Mouse (Mus musculus) layer of hippocampus, adult 2 months (tissue): ENCODE results near the gene Bend3. TPM values are rescaled to one million over a fixed set of nuclear protein-coding genes. Genes with fewer than 3 reads are reported as not detected.
A peak's percentile ranks its signal among the peaks of the same experiment; 100 is the strongest.

Experiments used
- DNase-seq, 2 experiments: peaks; one replicate each; pipeline ENCODE4 v3.0.0; 2022; ENCODE audit warnings: low spot score in 2 of 2
- H3K27ac ChIP-seq: fragments of 200-600 bp; 2 replicates; pipeline ENCODE4 v1.8.1; 2022
- H3K4me3 ChIP-seq: fragments of 200-600 bp; 2 replicates; pipeline ENCODE4 v1.8.1; 2022; ENCODE audit warnings: mild to moderate bottlenecking
- CTCF ChIP-seq: fragments of 200-600 bp; conservative IDR thresholded peaks from 2 replicates; pipeline ENCODE4 v1.8.1; 2022; ENCODE audit warnings: antibody characterized with exemption, mild to moderate bottlenecking, moderate library complexity
- total RNA-seq, 2 experiments: library from RNA; stranded (reverse); gene quantifications; 2 replicates each; pipeline ENCODE4 v1.2.3; 2021

The Bend3 gene
- total RNA-seq, 2 experiments from 2014 or later: 5.2 to 6.2 TPM

DNA sequence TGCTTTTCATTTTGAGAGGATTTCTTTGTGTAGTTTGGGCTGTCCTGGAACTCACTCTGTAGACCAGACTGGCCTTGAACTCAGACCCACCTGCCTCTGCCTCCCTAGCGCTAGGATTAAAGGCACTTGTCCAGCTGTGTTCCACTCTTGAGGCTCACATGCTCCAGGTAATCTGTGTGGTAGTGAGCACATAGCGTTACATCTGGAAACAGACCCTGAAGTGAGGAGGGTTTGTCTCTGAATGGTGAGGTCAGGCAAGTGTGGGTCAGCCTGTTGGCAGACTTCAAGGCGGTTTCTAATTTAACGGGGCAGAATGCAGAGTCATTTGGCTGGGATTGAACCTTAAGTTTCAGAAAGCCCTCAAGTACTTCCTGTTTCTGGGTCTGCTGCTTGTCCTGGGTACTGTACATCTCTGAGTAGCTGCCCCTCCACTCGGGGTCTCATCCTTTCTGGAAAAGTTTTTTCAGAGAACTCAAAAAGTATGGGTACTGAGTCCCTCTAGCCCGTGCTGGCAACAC is 7.2 kb downstream of the Bend3 start:
- DNase-seq: no peak
- no peak for TF ChIP-seq CTCF
- Histone ChIP-seq H3K27ac (no peak overlapping the region), H3K4me3 (no peak overlapping the region)

DNA sequence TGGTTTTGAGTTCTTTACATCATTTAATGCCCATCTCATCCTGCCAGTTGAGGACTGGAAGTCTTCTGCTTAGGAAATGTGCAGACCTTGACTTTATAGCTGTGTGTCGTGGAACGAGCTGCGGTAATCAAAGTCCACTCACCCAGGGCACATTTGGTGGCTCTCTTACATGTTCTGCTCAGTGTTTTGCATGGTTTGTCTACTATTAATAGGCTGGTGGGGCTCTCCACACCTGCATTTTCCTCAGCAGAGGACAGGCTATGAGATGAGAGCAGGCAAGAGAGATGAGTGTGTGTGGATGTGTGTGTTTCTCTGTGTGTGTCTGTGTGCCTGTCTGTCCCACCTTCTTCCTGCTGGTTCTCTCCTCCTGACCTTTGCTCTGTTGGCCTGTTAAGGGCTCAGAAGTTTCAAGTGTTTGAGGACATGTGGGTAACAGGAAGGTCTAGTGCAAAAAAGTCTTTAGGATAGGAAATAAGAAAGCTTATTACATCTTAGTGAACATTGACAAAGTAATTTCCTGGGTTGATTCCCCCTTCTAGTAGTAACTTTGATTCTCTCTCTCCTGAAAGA is 8.9 kb downstream of the Bend3 start:
- Histone ChIP-seq H3K27ac (no peak overlapping the region), H3K4me3 (no peak overlapping the region)
- no peak for TF ChIP-seq CTCF
- no peak for DNase-seq

DNA sequence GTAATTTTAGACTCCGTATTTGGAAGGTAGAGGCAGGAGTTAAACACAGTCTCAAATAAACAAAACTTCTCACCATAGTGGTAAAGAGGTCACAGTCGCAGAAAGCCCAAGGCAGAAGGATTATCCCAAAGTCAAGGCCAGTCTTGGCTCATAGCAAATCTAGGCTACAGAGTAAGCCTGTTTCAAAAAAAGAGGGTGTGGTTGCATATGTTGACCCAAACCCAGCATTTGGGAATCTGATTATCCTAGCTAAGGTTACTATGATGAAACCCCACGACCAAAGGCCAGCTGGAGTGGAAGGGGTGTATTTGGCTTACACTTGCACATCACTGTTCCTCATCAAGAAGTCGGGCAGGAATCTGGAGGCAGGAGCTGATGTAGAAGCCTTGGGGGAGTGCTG is 9.6 kb downstream of the Bend3 start:
- Histone ChIP-seq H3K4me3 (no peak overlapping the region), H3K27ac (no peak overlapping the region)
- no peak for DNase-seq
- no peak for TF ChIP-seq CTCF

DNA sequence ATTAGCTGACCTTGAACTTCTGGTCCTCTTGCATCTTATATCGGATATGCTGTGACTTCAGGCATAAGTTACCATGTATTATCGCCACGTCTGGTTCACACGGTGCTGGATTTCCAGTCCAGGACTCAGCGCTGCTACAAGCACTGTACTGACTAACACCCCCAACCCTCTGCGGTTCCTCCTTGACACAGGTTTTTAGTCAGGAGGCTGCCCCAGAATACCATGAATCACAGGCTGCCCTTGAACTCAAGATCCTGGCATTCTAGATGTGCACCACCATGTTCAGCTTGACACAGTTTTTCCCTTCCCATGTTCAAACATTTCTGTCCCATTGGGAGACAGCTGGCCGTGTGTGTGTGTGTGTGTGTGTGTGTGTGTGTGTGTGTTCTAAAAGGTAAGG is 10.5 kb downstream of the Bend3 start:
- no peak for DNase-seq
- no peak for TF ChIP-seq CTCF
- Histone ChIP-seq H3K4me3 (no peak overlapping the region), H3K27ac (no peak overlapping the region)

DNA sequence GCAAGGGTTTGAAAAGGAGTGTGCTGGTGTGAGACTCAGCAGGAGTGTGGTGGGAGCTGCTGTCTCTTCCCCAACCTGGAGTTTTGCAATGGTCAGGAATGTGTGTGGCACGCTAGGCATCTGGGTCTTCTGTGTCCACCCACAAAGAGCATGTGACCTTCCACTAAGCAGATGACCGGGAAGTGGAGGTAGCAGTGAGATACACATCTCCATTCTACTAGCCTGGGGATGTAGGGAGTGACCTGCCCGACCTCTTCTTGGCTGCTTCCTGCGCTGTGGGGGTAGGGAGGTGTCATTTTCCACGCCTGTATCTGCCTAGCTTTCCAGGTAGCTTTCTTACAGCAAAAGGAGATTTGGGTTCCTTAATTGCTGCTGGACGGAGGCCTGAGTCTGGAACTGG is 10.9 kb downstream of the Bend3 start:
- Histone ChIP-seq H3K4me3 (no peak overlapping the region), H3K27ac (no peak overlapping the region)
- no peak for DNase-seq
- no peak for TF ChIP-seq CTCF

GRCm38 (mm10) chr10:43490034-43490433 is 11.4 kb downstream of the Bend3 start:
- no peak overlapping the region for H3K4me3 ChIP-seq
- TF ChIP-seq CTCF: no peak
- DNase-seq: no peak
- H3K27ac ChIP-seq: no peak overlapping the region

DNA sequence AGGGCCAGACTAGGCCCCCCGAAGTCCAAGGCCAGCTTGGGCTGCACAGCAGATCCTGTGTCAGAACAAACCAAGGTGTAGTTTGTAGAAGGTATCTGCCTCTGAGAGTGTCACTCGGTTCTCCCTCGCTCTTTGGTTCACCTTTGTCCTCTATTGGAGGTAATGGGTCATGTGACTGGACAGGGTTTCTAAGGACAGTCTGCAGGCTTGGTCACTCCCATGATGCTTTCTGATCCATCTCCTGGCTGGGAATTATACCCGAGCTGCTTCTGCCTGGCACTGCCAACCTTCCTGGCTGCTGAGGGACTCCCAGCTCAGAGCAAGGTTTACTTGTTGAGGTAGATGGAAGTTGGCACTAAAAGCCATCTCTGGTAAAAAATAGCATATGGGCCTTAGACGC is 12.2 kb downstream of the Bend3 start:
- Histone ChIP-seq H3K27ac (no peak overlapping the region), H3K4me3 (no peak overlapping the region)
- TF ChIP-seq CTCF: no peak
- DNase-seq: no peak

DNA sequence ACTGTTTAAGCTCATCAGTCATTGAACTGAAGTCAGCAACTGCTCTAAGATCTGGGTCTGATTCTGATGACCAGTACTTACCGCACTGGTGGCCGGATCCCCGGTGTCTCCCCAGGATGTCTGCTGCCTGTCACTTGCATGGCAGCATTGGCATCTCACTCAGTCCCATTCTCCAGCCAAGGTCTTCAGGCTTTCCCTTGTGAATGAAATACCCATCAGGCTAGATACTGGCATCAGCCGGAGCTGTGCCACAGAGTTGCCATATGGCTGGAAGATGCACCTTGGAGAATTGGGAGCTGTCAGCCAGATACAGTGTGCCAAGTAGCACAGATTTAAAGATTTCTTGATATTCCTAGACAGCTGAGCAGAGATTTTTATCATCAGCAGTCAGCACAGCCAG is 24.0 kb downstream of the Bend3 start:
- DNase-seq: peak in 1 of 2 experiments; percentile 7
- H3K4me3 ChIP-seq: no peak overlapping the region
- no peak for TF ChIP-seq CTCF
- no peak overlapping the region for H3K27ac ChIP-seq

GRCm38 (mm10) chr10:43504291-43504690 is 25.7 kb downstream of the Bend3 start:
- Histone ChIP-seq H3K27ac (no peak overlapping the region), H3K4me3 (no peak overlapping the region)
- TF ChIP-seq CTCF: no peak
- no peak for DNase-seq

GRCm38 (mm10) chr10:43507051-43507450 is 28.4 kb downstream of the Bend3 start:
- no peak for DNase-seq
- H3K27ac ChIP-seq: no peak overlapping the region
- H3K4me3 ChIP-seq: no peak overlapping the region
- TF ChIP-seq CTCF: no peak

DNA sequence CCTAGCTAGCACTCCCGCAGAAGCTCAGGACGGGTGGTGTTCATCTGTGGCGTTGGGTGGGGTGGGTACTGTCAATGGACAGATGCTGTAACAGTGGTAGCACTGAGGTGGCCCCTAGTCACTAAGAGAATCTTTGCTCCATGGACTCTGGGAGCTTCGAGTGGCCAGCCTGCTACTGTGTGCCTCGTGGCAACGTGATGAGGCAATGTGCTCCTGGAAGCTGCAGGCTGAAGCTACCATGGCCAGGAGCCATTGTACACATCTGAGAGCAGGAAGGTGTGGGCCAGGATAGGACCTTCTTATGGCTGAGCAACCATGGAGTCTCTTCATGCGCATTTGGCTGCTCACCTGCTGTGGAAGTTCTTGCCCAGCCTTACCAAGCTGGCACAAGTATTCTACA is 30.6 kb downstream of the Bend3 start:
- Histone ChIP-seq H3K27ac (no peak overlapping the region), H3K4me3 (no peak overlapping the region)
- TF ChIP-seq CTCF: no peak
- no peak for DNase-seq

DNA sequence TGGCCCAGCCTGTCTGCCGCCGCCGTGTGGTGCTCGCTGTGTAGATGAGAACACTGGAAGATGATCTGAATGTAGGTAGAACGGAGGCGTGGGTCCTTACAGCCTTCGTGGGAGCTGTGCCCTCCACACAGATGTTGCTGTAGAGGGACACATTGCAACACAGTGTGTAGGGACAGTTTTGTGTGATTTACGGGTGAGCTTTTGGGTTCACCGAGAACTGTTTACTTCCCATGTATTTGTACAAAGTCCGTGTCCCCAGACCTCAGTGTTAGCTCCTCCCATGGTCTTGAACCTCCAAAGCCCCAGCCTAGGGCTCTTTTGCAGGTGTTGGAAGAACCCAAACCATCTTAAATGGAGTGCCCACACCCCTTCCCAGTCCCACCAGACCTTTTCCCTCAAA is 34.3 kb downstream of the Bend3 start:
- DNase-seq: no peak
- no peak overlapping the region for H3K4me3 ChIP-seq
- TF ChIP-seq CTCF: no peak
- no peak overlapping the region for H3K27ac ChIP-seq

- 0 out of 2 replicates have a peak, but pooled peaks have one; percentile 4 for TF ChIP-seq CTCF
- Histone ChIP-seq H3K4me3 (no peak overlapping the region), H3K27ac (no peak overlapping the region)
- no peak for DNase-seq
Measured at GRCm38 (mm10) chr10:43516992-43517660, 38.5 kb downstream of the Bend3 start.

DNA sequence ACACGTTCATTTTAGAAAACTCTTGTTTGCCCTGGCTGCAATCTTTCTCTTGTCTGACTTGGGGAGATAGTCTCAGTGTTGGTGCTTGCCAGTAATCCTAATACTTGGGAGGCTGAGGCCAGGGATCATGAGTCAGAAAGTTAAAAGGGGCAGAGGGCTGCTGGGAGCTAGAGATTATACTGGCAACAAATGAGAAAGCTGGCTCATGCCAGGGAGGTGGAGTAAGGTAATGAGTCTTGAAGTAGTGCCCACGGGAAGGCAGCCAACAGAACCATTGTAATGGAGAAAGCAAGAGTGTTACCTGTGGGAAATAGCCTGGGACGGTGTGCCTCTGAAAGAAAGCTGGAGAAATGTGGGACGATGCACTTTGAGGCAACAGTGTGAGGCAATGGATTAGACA is 39.2 kb downstream of the Bend3 start:
- no peak for DNase-seq
- Histone ChIP-seq H3K27ac (no peak overlapping the region), H3K4me3 (no peak overlapping the region)
- TF ChIP-seq CTCF: no peak
